Mouse (Mus musculus) adrenal gland, postnatal 25 days (tissue): Measurements from ENCODE around the gene Pinlyp. TPM values are rescaled to one million over a fixed set of nuclear protein-coding genes. Genes with fewer than 3 reads are reported as not detected.

Experiments used
- DNase-seq: peaks from one replicate; pipeline ENCODE4 v3.0.0; 2021; ENCODE audit warnings: mixed read lengths
- long read RNA-seq: library from polyadenylated mRNA; stranded (forward); transcript quantifications from one replicate; pipeline ENCODE4 v2.0.0, GENCODE M21; 2021
- total RNA-seq: library from RNA; stranded (reverse); gene quantifications from 2 replicates; pipeline ENCODE4 v1.2.3, GENCODE M21; 2021

Gene Pinlyp
- total RNA-seq: not detected in 2 replicates
- long read RNA-seq: 0 reads

GRCm38 (mm10) chr7:24546068-24546614 lies at the start of gene Pinlyp, which contains the start of gene Xrcc1:
Gene Pinlyp (minus strand): TSS chr7:24546118.
Gene Xrcc1 (plus strand): TSS chr7:24546289.
- DNase-seq: no peak

- DNase-seq: no peak
Measured at GRCm38 (mm10) chr7:24595464-24595863, 49.5 kb upstream of the Pinlyp start.

GRCm38 (mm10) chr7:24594309-24594803 lies 48.4 kb upstream of the Pinlyp start:
- DNase-seq: no peak

GRCm38 (mm10) chr7:24593621-24594308 lies 47.8 kb upstream of the Pinlyp start:
- peak; percentile 83 for DNase-seq

GRCm38 (mm10) chr7:24592781-24593180 lies 46.9 kb upstream of the Pinlyp start:
- DNase-seq: no peak

- no peak for DNase-seq
Measured at GRCm38 (mm10) chr7:24592163-24592562, 46.2 kb upstream of the Pinlyp start.

GRCm38 (mm10) chr7:24591735-24592134 lies 45.8 kb upstream of the Pinlyp start:
- no peak for DNase-seq

GRCm38 (mm10) chr7:24588336-24588735 lies 42.4 kb upstream of the Pinlyp start:
- DNase-seq: peak; percentile 58

- no peak for DNase-seq
Measured at GRCm38 (mm10) chr7:24587330-24588105, 41.6 kb upstream of the Pinlyp start, which contains the start of the genes Ethe1 and Zfp575. Gene Ethe1 (plus strand): TSS chr7:24587543. Gene Zfp575 (minus strand): TSS chr7:24587641.

- no peak for DNase-seq
Measured at GRCm38 (mm10) chr7:24586828-24587227, 40.9 kb upstream of the Pinlyp start.

- DNase-seq: no peak
Measured at GRCm38 (mm10) chr7:24585995-24586394, 40.1 kb upstream of the Pinlyp start.

GRCm38 (mm10) chr7:24584876-24585275 lies 39.0 kb upstream of the Pinlyp start:
- no peak for DNase-seq

- DNase-seq: no peak
Measured at GRCm38 (mm10) chr7:24577811-24578210, 31.9 kb upstream of the Pinlyp start.

GRCm38 (mm10) chr7:24574224-24574796 lies 28.4 kb upstream of the Pinlyp start:
- DNase-seq: no peak

GRCm38 (mm10) chr7:24572455-24572854 lies 26.5 kb upstream of the Pinlyp start:
- no peak for DNase-seq

GRCm38 (mm10) chr7:24571071-24571470 lies 25.2 kb upstream of the Pinlyp start:
- DNase-seq: no peak

- DNase-seq: no peak
Measured at GRCm38 (mm10) chr7:24568512-24568911, 22.6 kb upstream of the Pinlyp start.

- DNase-seq: no peak
Measured at GRCm38 (mm10) chr7:24566206-24566605, 20.3 kb upstream of the Pinlyp start.

- DNase-seq: no peak
Measured at GRCm38 (mm10) chr7:24565627-24566026, 19.7 kb upstream of the Pinlyp start.

GRCm38 (mm10) chr7:24564607-24565265 lies 18.8 kb upstream of the Pinlyp start:
- peak; percentile 71 for DNase-seq

GRCm38 (mm10) chr7:24563837-24564206 lies 17.9 kb upstream of the Pinlyp start:
- no peak for DNase-seq
